Mouse (Mus musculus) c-Kit-positive CD71-negative TER-119-negative erythroid progenitor cells, embryonic 14.5 days (primary cell): ENCODE results near the gene Kcnip1.

Experiments used
- DNase-seq: peaks from one replicate; pipeline ENCODE4 v3.0.0-alpha.2; 2013; ENCODE audit warnings: low read depth

Gene Kcnip1

GRCm38 (mm10) chr11:33663599-33663998 is 329.4 kb downstream of the Kcnip1 start:
- no peak for DNase-seq

DNA sequence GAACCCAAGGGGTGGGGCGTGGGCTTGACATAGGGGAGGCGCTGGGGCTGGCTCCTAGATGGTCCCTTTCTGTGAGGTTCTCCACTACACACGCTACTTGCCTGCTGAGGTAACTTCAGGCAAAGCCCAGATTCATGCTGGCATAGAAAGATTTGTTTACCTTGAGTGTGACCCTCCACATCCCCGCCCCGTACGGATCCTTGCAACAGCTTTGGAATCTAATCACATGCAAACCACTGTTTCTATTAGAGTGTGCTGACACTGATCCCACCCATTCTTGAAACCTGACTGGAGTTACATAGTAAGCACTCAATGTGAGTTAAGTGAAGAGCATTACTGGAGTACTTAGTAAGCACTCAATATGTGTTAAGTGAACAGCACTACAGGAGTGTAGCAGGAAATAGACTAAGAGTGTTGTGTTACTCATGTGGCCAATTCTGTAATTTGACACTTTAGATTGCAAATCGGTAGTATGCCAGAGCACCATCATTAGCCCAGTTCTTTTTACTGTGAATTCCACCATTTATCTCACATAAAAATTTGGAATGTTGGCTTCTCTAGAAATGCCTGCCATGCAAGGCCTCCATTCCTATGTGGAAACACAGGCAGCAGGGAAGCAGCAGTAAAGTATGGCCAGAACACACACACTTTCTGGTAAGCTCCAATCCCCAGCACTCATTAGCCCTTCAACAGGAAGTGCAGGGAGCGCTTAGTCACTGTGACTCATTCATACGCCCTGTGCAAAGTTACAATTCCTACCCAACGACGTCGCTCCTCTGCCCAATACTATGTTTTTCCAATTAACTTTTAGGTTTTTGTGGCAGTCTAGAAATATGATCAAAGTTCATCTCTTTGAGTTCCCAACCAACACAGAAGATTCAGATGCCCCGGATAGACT is 332.7 kb downstream of the Kcnip1 start:
- peak; percentile 24 for DNase-seq

- no peak for DNase-seq
Measured at GRCm38 (mm10) chr11:33655861-33656593, 336.9 kb downstream of the Kcnip1 start.

DNA sequence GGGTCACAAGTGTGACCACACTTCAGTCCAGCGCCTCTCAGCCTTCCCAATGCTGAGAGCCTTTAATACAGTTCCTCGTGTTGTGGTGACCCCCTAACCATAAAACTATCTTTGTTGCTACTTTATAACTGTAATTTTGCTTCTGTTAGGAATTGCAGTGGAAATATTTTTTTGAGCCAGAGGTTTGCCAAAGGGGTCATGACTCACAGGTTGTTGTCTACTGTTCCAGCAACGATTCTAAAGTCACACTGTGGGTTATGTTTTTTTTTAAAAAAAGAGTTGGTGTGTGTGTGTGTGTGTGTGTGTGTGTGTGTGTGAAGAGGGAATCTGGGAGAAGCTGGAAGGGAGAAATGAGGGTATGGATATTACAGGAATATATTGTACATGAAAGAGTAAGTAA is 337.7 kb downstream of the Kcnip1 start:
- no peak for DNase-seq

DNA sequence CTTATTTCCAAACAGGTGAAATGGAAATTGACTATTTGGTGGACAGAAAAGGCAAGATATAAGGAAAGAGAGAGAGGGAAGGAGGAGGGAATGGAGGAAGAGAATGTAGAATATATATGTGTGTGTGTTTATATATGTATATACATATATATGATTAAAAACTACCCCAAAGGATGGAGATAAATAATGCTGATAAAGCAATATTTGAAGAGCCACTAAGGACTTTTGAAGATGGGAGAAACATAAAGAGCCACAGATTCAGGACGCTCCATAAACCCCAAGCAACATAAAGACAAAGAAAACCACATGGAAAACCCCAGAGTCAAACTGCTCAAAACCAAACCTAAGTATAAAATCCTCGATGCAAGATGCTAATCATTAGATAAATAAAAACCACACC is 338.5 kb downstream of the Kcnip1 start:
- DNase-seq: no peak

- DNase-seq: no peak
Measured at GRCm38 (mm10) chr11:33649358-33649757, 343.6 kb downstream of the Kcnip1 start.

GRCm38 (mm10) chr11:33637107-33637506 is 355.8 kb downstream of the Kcnip1 start:
- DNase-seq: no peak

- no peak for DNase-seq
Measured at GRCm38 (mm10) chr11:33627136-33627742, 365.7 kb downstream of the Kcnip1 start.

DNA sequence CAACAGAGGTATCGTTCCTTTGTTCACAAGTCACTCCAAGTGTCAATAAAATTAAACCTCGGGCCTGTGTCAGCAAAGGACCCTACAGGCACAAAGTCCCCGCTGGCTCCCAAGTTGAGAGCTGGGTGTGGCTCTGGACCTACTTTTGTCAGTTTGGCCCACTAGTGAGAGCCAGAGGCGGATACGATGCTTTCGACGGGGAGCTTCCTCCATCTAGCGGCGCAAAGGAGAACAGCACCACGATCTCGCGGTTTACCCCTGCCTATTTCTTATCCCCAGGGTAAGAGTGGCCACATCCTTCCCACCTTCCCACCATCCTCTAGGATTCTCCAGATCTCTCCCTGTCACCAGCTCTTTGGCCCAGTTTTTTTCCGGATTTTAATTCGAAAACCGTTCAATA is 378.7 kb downstream of the Kcnip1 start:
- peak; percentile 12 for DNase-seq

- DNase-seq: no peak
Measured at GRCm38 (mm10) chr11:33607784-33608183, 385.2 kb downstream of the Kcnip1 start.

DNA sequence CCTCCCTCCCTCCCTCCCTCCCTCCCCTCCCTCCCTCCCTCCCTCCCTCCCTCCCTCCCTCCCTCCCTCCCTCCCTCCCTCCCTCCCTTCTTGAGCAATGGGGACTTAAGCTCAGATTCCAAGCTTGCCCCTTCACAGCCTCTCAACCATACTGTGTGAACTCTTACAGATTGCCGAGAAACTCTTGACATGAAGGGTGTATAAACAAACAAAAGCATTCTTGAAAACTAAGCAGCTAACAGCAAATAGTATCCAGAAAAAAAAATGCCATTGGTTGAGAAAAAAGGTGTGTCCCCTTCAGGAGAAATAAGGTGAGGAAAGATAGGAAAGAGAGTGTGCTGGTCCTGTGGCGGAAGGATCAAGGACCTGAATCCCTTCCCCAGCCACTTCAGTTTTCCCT is 389.8 kb downstream of the Kcnip1 start:
- no peak for DNase-seq

DNA sequence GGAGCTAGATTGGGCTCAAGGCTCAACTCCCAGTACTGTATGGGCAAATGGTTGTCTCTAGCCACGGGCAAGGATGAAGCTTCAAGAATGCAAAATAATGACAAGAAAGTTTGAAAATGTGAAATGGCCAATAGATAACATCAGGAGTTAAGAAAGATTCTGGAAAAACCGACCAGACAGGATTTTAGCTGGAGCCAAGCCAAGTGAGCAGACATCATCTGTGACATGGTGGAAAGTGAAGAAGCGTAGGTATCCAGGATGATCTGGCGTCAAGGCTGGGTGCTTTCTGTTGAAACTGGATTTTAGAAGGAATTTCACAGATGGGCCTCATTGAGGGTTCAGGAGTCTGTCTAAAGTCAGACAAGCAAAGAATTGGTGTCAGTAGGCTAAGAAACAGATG is 394.0 kb downstream of the Kcnip1 start, which contains the start of gene D130052B06Rik:
Gene D130052B06Rik, plus strand, starts transcription at position 317 of the 400 bp plus-strand sequence.
- no peak for DNase-seq

GRCm38 (mm10) chr11:33596655-33597054 is 396.3 kb downstream of the Kcnip1 start:
- no peak for DNase-seq

DNA sequence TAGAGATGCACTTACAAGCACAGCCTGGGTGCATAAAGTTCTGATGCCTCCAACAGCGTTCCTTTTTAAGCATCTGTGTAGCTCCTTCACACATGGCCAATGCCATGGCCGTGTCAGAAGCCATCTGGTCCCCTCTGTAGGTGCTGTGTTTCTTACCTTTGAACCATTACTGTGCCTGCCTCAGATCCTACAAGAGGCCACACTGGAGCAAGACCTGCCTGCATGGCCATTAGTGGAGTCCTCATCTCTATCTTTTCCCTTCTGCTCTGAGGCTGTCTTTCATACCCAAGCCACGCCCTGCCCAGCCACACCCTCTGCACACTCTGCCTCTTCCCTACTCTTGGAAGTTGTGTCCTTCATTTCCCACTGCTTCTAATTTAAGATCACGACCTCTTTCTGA is 400.1 kb downstream of the Kcnip1 start:
- DNase-seq: no peak

DNA sequence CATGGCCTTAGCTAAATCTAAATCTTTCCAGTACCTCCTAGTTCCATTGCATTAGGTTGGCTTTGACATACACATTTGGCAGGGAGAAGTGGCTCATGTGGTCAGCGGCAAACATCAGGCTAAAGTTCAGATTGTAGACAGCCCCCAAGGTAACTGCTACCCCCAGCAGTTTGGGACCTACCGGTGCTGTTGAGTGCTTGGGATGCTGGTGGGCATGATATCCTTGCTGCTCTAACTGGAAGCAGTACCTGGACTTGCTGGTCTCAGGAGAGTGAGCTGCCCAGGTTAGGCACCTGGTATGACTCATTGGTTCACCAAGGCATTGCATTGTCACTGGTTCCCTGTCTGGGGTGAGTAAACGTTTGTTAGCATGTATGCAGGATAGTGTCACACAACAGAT is 402.2 kb downstream of the Kcnip1 start:
- DNase-seq: no peak

GRCm38 (mm10) chr11:33586614-33587013 is 406.3 kb downstream of the Kcnip1 start:
- DNase-seq: no peak

GRCm38 (mm10) chr11:33579621-33580020 is 413.3 kb downstream of the Kcnip1 start:
- DNase-seq: no peak
